Mouse (Mus musculus) forebrain, embryonic 15.5 days (tissue): Measurements from ENCODE around the gene Kif6. TPM values are rescaled to one million over a fixed set of nuclear protein-coding genes. Genes with fewer than 3 reads are reported as not detected.

ENCODE experiments used
- ATAC-seq: fragments of 200-750 bp; cut with Nextera tagmentation; replicated peaks from 2 replicates; pipeline ENCODE4 v1.8.0; 2017; ENCODE audit warnings: mild to moderate bottlenecking, moderate TSS enrichment, moderate library complexity
- H3K27ac ChIP-seq: fragments of 300-500 bp; sonication (generic); replicated peaks from 2 replicates; pipeline ENCODE4 v1.5.1; 2015; ENCODE audit warnings: mild to moderate bottlenecking, inconsistent platforms
- H3K27me3 ChIP-seq: fragments of 300-500 bp; sonication (generic); 2 replicates; pipeline ENCODE4 v1.6.1; 2015; ENCODE audit warnings: inconsistent platforms
- H3K36me3 ChIP-seq: fragments of 300-500 bp; sonication (generic); 2 replicates; pipeline ENCODE4 v1.6.1; 2015; ENCODE audit warnings: mild to moderate bottlenecking, inconsistent platforms
- H3K4me1 ChIP-seq: fragments of 300-500 bp; sonication (generic); 2 replicates; pipeline ENCODE4 v1.6.1; 2015; ENCODE audit warnings: inconsistent platforms
- H3K4me2 ChIP-seq: fragments of 300-500 bp; sonication (generic); replicated peaks from 2 replicates; pipeline ENCODE4 v1.6.1; 2015; ENCODE audit warnings: mild to moderate bottlenecking, inconsistent platforms
- H3K4me3 ChIP-seq: fragments of 300-500 bp; sonication (generic); 2 replicates; pipeline ENCODE4 v1.5.1; 2015; ENCODE audit warnings: mild to moderate bottlenecking, inconsistent platforms
- H3K9ac ChIP-seq: fragments of 300-500 bp; sonication (generic); replicated peaks from 2 replicates; pipeline ENCODE4 v1.6.1; 2015; ENCODE audit warnings: mild to moderate bottlenecking, inconsistent platforms
- H3K9me3 ChIP-seq: fragments of 300-500 bp; sonication (generic); 2 replicates; pipeline ENCODE4 v1.6.1; 2016; ENCODE audit warnings: inconsistent platforms
- WGBS: fragments of 180-500 bp; shearing (Covaris S2); methylation state at CpG from one replicate; pipeline ENCODE4 v1.1.7; 2015; ENCODE audit warnings: mixed read lengths; 5-methylcytosine and 5-hydroxymethylcytosine counted together
- polyA plus RNA-seq: library from polyadenylated mRNA; unstranded; fragments of >200 nt; fragmentation: Nextera tagmentation; extraction: Ambion mirVana; gene quantifications from 2 replicates; pipeline ENCODE4 v1.2.1, GENCODE M21; 2015

Kif6 gene
- polyA plus RNA-seq, 1 experiment from 2014 or later, result 2.1 TPM

- H3K4me1 ChIP-seq, result no peaks in the 10 kb centered on the region
- H3K27ac ChIP-seq, result no peak overlapping the region
- no peaks in the 10 kb centered on the region for H3K9me3 ChIP-seq
- no peak overlapping the region for H3K9ac ChIP-seq
- 88% methylated on average over 5 of the region's 5 CpGs for WGBS
- H3K27me3 ChIP-seq, result no peaks in the 10 kb centered on the region
- H3K4me3 ChIP-seq, result no peak overlapping the region
- H3K36me3 ChIP-seq, result no peaks in the 10 kb centered on the region
- no peak overlapping the region for H3K4me2 ChIP-seq
- ATAC-seq, result no peak
These were observed 184.2 kb downstream of the Kif6 start for GRCm38 (mm10) chr17:49799168-49799567.

- Histone ChIP-seq H3K36me3 (no peaks in the 10 kb centered on the region), H3K4me3 (no peak overlapping the region), H3K9ac (no peak overlapping the region), H3K4me2 (no peak overlapping the region), H3K9me3 (no peaks in the 10 kb centered on the region), H3K27ac (no peak overlapping the region), H3K4me1 (no peaks in the 10 kb centered on the region), H3K27me3 (no peaks in the 10 kb centered on the region)
- WGBS, result 67% methylated on average over 2 of the region's 2 CpGs
- no peak for ATAC-seq
These were observed 185.2 kb downstream of the Kif6 start for GRCm38 (mm10) chr17:49800157-49800556.

GRCm38 (mm10) chr17:49807461-49807860 lies 192.5 kb downstream of the Kif6 start:
- Histone ChIP-seq H3K27ac (no peak overlapping the region), H3K9ac (no peak overlapping the region), H3K9me3 (no peaks in the 10 kb centered on the region), H3K27me3 (no peaks in the 10 kb centered on the region), H3K4me2 (no peak overlapping the region), H3K4me1 (no peaks in the 10 kb centered on the region), H3K36me3 (no peaks in the 10 kb centered on the region), H3K4me3 (no peak overlapping the region)
- no peak for ATAC-seq
- 70% methylated on average over 4 of the region's 4 CpGs for WGBS

GRCm38 (mm10) chr17:49808712-49809343 lies 193.9 kb downstream of the Kif6 start:
- no peak overlapping the region for H3K4me3 ChIP-seq
- H3K9me3 ChIP-seq, result no peaks in the 10 kb centered on the region
- no peaks in the 10 kb centered on the region for H3K27me3 ChIP-seq
- H3K4me1 ChIP-seq, result no peaks in the 10 kb centered on the region
- no peaks in the 10 kb centered on the region for H3K36me3 ChIP-seq
- no peak overlapping the region for H3K9ac ChIP-seq
- 67% methylated on average over 6 of the region's 6 CpGs for WGBS
- H3K4me2 ChIP-seq, result no peak overlapping the region
- no peak for ATAC-seq
- H3K27ac ChIP-seq, result no peak overlapping the region

- peaks cover 23% of the 10 kb centered on the region for H3K4me1 ChIP-seq
- no peak for ATAC-seq
- no peak overlapping the region for H3K27ac ChIP-seq
- H3K27me3 ChIP-seq, result no peaks in the 10 kb centered on the region
- whole genome bisulfite sequencing, result 81% methylated on average over 5 of the region's 5 CpGs
- H3K36me3 ChIP-seq, result no peaks in the 10 kb centered on the region
- H3K4me2 ChIP-seq, result no peak overlapping the region
- H3K4me3 ChIP-seq, result no peak overlapping the region
- H3K9me3 ChIP-seq, result no peaks in the 10 kb centered on the region
- no peak overlapping the region for H3K9ac ChIP-seq
These were observed 199.1 kb downstream of the Kif6 start for GRCm38 (mm10) chr17:49813893-49814640.

GRCm38 (mm10) chr17:49816067-49816565 lies 201.2 kb downstream of the Kif6 start:
- Histone ChIP-seq H3K36me3 (no peaks in the 10 kb centered on the region), H3K9me3 (no peaks in the 10 kb centered on the region), H3K4me3 (no peak overlapping the region), H3K27me3 (no peaks in the 10 kb centered on the region), H3K4me2 (no peak overlapping the region), H3K27ac (peak overlapping the region; percentile 75), H3K9ac (no peak overlapping the region), H3K4me1 (peaks cover 23% of the 10 kb centered on the region)
- peak; percentile 86 for ATAC-seq
- WGBS, result 9% methylated on average over 5 of the region's 5 CpGs

- H3K36me3 ChIP-seq, result no peaks in the 10 kb centered on the region
- H3K4me1 ChIP-seq, result peaks cover 23% of the 10 kb centered on the region
- WGBS, result 24% methylated on average over 5 of the region's 5 CpGs
- no peak overlapping the region for H3K9ac ChIP-seq
- no peak overlapping the region for H3K4me2 ChIP-seq
- peak overlapping the region; percentile 75 for H3K27ac ChIP-seq
- H3K9me3 ChIP-seq, result no peaks in the 10 kb centered on the region
- peak; percentile 88 for ATAC-seq
- H3K4me3 ChIP-seq, result no peak overlapping the region
- H3K27me3 ChIP-seq, result no peaks in the 10 kb centered on the region
These were observed 201.8 kb downstream of the Kif6 start for GRCm38 (mm10) chr17:49816703-49817102.

- Histone ChIP-seq H3K4me3 (no peak overlapping the region), H3K4me1 (peaks cover 20% of the 10 kb centered on the region), H3K27ac (no peak overlapping the region), H3K9ac (no peak overlapping the region), H3K36me3 (no peaks in the 10 kb centered on the region), H3K9me3 (no peaks in the 10 kb centered on the region), H3K27me3 (no peaks in the 10 kb centered on the region), H3K4me2 (no peak overlapping the region)
- ATAC-seq, result no peak
- WGBS, result 89% methylated on average over 4 of the region's 4 CpGs
These were observed 205.3 kb downstream of the Kif6 start for GRCm38 (mm10) chr17:49820203-49820602.

- Histone ChIP-seq H3K27me3 (no peaks in the 10 kb centered on the region), H3K27ac (no peak overlapping the region), H3K9ac (no peak overlapping the region), H3K4me1 (no peaks in the 10 kb centered on the region; the same call in 1 of the 2 replicates), H3K4me2 (no peak overlapping the region), H3K9me3 (no peaks in the 10 kb centered on the region), H3K36me3 (no peaks in the 10 kb centered on the region), H3K4me3 (no peak overlapping the region)
- ATAC-seq, result no peak
- 70% methylated on average over 6 of the region's 6 CpGs for WGBS
These were observed 209.4 kb downstream of the Kif6 start for GRCm38 (mm10) chr17:49824142-49824840.

GRCm38 (mm10) chr17:49824841-49825450 lies 210.0 kb downstream of the Kif6 start:
- Histone ChIP-seq H3K9me3 (no peaks in the 10 kb centered on the region), H3K9ac (no peak overlapping the region), H3K36me3 (no peaks in the 10 kb centered on the region), H3K4me1 (no peaks in the 10 kb centered on the region; the same call in 1 of the 2 replicates), H3K4me3 (no peak overlapping the region), H3K27me3 (no peaks in the 10 kb centered on the region), H3K4me2 (no peak overlapping the region), H3K27ac (no peak overlapping the region; the same call in 1 of the 2 replicates)
- 91% methylated on average over 7 of the region's 7 CpGs for whole genome bisulfite sequencing
- no peak for ATAC-seq

GRCm38 (mm10) chr17:49825831-49826230 lies 210.9 kb downstream of the Kif6 start:
- 54% methylated on average over 5 of the region's 5 CpGs for WGBS
- Histone ChIP-seq H3K27me3 (no peaks in the 10 kb centered on the region), H3K4me2 (no peak overlapping the region), H3K9me3 (no peaks in the 10 kb centered on the region), H3K36me3 (no peaks in the 10 kb centered on the region), H3K4me1 (no peaks in the 10 kb centered on the region; the same call in 1 of the 2 replicates), H3K9ac (no peak overlapping the region), H3K27ac (peak overlapping the region; percentile 17; the same call in 1 of the 2 replicates), H3K4me3 (no peak overlapping the region)
- ATAC-seq, result peak; percentile 78

GRCm38 (mm10) chr17:49831745-49832144 lies 216.8 kb downstream of the Kif6 start:
- no peak for ATAC-seq
- H3K9ac ChIP-seq, result no peak overlapping the region
- WGBS, result 71% methylated on average over 3 of the region's 3 CpGs
- no peak overlapping the region for H3K27ac ChIP-seq
- H3K4me1 ChIP-seq, result no peaks in the 10 kb centered on the region
- no peaks in the 10 kb centered on the region for H3K36me3 ChIP-seq
- no peaks in the 10 kb centered on the region for H3K27me3 ChIP-seq
- H3K4me3 ChIP-seq, result no peak overlapping the region
- H3K4me2 ChIP-seq, result no peak overlapping the region
- H3K9me3 ChIP-seq, result no peaks in the 10 kb centered on the region
